Mouse (Mus musculus) cerebellum, postnatal 14 days (tissue): ENCODE measurements around the gene Hspa1l.
"Not testable (repeated sequence)": the region's sequence is repeated elsewhere in the genome, so short reads cannot be mapped to it uniquely, and the experiment has no call there.

Experiments used
- DNase-seq, 2 experiments: peaks; one replicate each; pipeline ENCODE4 v3.0.0; 2021; ENCODE audit warnings: mixed read lengths in 2 of 2

The Hspa1l gene

DNA sequence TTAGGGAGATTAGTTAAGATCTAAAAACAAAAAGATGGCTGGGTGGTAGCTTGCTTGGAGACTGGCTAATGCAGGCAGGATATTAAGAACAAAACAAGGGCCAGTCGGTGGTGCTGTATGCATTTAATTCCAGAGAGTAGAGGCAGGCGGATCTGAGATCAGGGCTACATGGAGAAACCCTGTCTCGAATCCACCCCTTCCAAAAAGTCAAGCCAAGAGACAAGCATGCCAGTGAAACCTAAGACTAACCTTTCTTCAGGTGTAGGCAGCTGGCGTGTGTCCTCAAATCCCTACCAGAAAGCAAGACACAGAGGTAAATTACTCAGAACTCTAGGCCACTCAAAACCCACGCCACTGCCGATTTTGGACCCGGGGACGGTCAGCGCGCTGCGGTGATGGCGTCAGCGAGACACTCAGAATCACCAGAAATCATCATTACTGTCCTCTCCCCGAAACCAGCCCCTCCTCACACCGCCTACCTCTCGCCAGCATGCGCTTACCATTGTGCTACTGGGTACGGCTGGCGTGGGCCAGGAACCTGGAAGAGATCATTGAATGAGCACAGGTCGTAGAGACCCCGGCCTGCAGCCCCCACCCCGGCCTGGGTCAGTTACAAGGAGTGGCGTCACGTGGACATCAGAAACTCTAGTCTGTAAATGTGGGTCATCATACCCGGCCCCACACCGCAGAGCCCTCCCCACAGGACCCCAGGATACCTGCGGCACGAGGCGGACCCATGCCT is 20.7 kb upstream of the Hspa1l start:
- no peak for DNase-seq

DNA sequence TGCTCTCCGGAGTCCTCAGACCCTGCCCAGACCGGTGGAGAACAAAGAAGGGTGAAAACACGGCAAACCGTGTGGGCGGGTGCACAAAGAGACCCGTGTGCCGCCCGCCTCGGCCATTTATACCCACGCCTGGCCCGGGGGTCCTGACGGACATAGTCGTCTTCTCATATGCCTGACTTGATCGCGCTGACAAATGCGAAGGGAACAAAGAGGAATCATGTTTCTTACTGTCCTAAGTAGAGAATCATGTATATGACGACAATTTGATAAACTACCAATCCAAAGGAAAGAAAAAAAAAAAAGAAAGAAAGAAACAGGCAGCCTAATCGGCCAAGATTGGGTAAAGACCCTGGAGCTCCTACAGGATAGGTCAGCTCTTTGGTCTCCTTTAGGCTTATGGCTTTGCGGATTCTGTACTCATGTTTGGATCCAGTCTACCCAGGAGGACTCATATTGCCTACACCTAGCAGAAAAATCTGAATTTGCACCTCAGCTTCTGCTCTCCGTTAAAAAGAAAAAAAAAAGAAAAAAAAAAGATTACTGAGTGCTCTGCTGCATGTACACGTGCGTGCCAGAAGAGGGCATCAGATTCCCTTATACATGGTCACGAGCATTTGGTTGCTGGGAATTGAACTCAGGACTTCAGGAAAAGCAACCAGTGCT is 20.0 kb upstream of the Hspa1l start:
- DNase-seq, result peak; percentile 90 to 91

GRCm38 (mm10) chr17:34953258-34953657 is 19.2 kb upstream of the Hspa1l start:
- no peak for DNase-seq

GRCm38 (mm10) chr17:34953904-34954303 is 18.6 kb upstream of the Hspa1l start:
- DNase-seq, result no peak

GRCm38 (mm10) chr17:34954831-34955230 is 17.7 kb upstream of the Hspa1l start:
- DNase-seq, result no peak

GRCm38 (mm10) chr17:34955884-34956283 is 16.6 kb upstream of the Hspa1l start:
- DNase-seq, result no peak

- no peak for DNase-seq
Observed at GRCm38 (mm10) chr17:34956340-34956739, 16.2 kb upstream of the Hspa1l start.

- not testable (repeated sequence) for DNase-seq
Observed at GRCm38 (mm10) chr17:34957291-34957690, 15.2 kb upstream of the Hspa1l start.

DNA sequence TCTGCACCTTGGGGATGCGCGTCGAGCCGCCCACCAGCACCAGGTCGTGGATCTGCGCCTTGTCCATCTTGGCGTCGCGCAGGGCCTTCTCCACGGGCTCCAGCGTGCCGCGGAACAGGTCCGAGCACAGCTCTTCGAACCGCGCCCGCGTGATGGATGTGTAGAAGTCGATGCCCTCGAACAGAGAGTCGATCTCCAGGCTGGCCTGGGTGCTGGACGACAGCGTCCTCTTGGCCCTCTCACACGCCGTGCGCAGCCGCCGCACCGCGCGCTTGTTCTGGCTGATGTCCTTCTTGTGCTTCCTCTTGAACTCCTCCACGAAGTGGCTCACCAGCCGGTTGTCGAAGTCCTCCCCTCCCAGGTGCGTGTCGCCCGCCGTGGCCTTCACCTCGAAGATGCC is 14.5 kb upstream of the Hspa1l start:
- not testable (repeated sequence) for DNase-seq

- peak in 1 of 2 experiments; percentile 40 for DNase-seq
Observed at GRCm38 (mm10) chr17:34958734-34959129, 13.8 kb upstream of the Hspa1l start.

GRCm38 (mm10) chr17:34959130-34959778 is 13.2 kb upstream of the Hspa1l start, which contains the start of gene Hspa1b:
Gene Hspa1b (minus strand): TSS chr17:34959238.
- peak; percentile 71 to 82 for DNase-seq

DNA sequence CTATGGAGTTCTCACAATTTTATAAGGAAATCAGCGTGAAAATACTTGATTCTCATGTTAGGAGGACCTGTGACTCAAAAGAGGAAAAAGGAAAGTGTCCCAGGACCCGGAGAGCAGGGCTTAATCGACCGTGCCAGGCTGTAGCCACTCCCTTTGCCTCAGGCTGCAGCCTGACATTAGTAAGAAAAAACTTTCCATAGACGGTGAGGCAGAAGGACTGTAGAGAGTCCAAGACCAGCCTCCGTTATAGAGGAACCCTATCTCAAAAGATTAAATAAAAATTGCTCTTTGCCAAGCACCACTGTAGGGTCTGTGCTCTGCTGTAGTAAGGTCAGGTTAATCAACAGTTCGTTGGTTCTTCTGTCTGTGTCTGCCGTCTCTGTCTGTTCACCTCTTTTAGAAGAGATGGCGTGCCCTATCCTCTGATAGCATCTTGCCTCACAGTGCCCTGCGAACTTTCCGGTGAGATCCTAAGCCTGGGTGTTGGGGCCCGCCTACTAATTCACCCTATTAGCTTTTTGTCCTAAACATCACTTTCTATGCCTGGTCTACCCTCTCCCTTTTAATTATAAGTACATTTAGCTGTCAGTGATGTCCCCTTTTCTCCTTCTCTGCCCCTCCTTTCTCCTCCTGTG is 12.5 kb upstream of the Hspa1l start:
- no peak for DNase-seq

- DNase-seq, result no peak
Observed at GRCm38 (mm10) chr17:34960702-34961493, 11.6 kb upstream of the Hspa1l start.

DNA sequence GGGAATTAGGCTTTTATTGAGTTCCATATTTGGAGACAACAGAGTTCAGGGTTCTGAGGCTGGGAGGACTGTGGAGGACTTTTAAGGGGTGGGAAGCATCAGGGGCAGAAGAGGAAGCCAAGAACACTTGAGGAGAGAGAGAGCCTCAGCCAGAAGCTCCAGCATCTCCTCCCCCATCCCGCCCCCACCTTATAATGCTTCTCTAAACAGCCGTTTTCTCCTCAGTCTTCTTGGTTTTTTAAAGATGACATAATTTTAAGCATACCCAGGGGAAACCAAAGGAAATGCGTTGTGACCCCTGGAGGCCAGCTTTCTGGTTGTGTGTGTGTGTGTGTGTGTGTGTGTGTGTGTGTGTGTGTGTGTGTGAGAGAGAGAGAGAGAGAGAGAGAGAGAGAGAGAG is 10.4 kb upstream of the Hspa1l start:
- no peak for DNase-seq

DNA sequence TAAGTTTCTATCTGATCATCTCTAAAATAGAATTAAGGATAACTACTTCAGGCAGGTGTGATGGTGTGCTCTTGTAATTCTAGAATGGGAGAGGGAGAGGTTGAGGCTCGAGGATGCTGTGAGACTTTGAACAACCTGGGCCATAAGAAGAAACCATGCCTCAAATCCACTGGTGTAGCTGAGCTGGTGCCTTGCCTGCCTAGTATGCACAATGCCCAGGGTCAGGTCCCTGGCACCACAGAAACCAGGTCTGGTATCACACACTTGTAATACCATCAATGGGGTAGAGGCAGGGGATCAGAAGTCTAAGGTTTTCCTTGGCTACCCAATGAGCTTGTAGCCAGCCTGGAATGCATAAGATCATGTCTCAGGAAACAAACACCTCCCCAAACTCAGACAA is 9.7 kb upstream of the Hspa1l start:
- no peak for DNase-seq

- DNase-seq, result no peak
Observed at GRCm38 (mm10) chr17:34964640-34965049, 7.9 kb upstream of the Hspa1l start.

- DNase-seq, result no peak
Observed at GRCm38 (mm10) chr17:34965627-34966026, 6.9 kb upstream of the Hspa1l start.

DNA sequence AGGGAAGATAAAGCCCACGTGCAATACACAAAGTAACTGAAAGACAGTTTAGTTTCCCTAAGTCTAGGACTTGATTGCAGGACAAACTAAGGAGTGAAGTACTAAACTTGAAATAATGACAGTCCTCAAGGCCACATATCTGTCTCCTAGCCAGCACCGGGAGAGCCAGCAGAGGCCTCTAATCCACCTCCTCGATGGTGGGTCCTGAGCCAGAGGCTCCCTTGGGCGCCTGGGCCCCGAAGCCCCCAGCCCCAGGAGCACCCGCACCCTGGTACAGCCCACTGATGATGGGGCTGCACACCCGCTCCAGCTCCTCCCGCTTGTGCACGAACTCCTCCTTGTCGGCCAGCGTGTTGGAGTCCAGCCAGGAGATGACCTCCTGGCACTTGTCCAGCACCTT is 2.7 kb upstream of the Hspa1l start, which contains the start of gene Gm20481:
Gm20481 (plus strand) TSS at position 91 of the 400 bp plus-strand sequence.
- not testable (repeated sequence) for DNase-seq

GRCm38 (mm10) chr17:34970850-34971249 is 1.7 kb upstream of the Hspa1l start:
- not testable (repeated sequence) for DNase-seq

- DNase-seq, result not testable (repeated sequence)
Observed at GRCm38 (mm10) chr17:34971694-34972068, 822 bp upstream of the Hspa1l start.

DNA sequence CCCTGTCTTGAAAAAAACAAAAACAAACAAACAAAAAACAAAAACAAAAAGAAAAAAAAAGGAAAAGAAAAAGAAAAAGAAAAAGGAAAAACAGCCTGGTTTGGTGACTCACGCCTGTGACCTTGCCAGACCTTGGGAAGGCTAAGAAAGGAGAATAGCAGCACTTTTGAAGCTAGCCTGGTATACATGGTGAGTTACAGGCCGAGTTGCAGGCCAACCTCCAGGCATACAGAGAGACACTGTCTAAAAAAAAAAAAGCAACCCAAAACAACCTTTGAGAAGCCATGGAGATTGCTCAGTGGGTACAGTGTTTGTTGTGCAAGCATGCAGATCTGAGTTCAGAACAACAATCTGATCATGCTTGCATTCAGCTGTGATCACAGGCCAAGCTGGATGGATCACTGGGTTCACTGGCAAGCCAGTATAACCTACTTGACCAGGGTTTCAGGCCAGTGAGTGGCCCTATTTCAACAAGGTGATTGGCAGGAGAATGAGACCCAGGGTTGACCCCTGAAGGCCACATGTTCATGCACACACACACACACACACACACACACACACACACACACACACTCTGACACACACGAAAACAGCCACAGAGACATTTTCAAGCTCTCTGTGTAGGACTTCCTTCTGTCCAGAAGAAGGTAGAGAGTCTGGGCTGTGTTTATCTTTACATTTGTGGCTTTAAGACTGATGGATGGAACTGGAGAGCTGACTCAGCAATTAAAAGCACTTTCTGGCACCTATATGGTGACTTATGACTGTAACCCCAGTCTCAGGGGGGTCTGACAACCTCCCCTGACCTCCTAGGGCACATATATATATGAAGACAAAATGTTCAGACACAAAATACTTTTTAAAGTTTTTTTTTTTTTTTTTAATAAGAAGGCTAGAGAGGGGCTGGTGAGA is 3.3 kb downstream of the Hspa1l start:
- DNase-seq, result no peak
